Mouse (Mus musculus) inflammation-experienced regulatory T-cells, adult 16 weeks (primary cell): ENCODE data around the gene Tmem40. TPM values are rescaled to one million over a fixed set of nuclear protein-coding genes. Genes with fewer than 3 reads are reported as not detected.

Source experiments
- polyA plus RNA-seq: library from polyadenylated mRNA; unstranded; fragments of 100-300 nt; shearing (Covaris generic); gene quantifications from one replicate; pipeline ENCODE4 v1.2.1, GENCODE M21; 2017

The Tmem40 gene
- polyA plus RNA-seq = not detected

DNA sequence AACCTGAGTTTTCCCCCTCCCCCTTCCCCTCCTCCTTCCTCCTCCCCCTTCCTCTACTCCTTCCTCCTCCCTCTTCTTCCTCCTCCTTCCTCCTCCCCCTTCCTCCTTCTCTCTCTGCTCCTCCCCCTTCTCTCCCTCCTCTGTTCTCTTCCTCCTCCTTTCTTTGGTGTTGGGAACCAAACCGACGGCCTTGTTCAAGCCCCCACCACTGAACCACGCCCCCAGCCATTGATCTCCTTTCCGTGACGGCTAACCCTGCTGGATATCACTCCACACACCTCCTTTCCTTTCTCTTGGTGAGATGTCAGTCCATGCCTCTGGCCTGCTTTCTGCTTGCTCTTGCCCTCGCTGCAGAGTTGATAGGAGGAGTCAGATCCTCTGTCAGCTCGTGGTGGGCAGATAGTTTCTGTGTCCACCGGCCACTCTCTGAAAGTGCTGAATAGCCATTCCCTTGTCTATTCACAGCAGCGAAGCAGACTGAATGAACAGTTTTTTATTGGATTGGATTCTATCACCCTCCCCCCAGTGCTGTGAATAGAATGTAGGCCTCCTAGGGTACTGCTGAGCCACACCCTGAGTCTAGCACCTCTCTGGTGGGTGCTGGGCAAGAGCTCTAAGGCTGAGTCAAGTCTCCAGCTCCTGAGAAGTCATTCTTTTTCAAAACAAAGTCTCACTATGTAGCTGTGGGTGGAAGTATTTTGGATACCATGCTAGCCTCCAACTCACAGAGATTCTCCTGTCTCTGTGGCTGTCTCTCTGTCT lies at the start of gene Tmem40:
Gene Tmem40 (minus strand): TSS at position 416 of the 762 bp plus-strand sequence.

DNA sequence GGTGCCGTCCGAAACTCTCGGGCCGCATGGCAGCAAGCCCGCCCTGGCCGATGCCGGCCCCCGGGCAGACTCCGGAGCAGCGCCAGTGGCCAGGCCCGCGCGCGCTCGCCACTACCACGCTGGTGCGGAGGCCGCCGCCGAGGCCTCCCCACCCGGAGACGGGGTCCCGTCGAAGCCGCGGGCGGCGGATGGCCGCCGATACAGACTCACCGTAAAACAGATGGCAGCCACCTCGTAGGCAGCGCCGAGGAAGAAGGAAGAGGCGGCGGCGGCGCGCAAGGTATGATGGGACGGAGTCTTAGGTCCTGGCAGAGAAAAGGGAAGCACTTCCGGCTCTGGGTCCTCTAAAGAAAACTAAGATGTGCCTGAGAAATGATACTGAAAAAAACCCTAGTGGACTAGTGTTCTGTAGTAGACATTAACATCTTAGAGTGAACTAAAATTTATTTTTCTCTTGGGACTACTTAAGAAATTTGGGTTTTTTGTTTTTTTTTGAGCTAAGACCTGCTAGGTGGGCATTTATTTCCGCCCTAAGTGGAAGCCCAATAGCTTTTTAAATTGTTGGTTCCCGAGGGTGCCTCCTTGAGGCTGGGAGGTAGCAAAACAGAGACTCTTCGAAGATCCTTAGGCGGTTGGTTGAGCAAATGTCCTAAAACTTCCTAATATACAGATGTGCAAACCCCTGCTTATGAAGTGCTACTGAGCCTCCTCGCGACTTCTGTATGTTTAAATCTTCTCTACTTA lies 46.5 kb upstream of the Tmem40 start, which contains the start of gene Rpl32:
Gene Rpl32 (minus strand): TSS at position 260 of the 744 bp plus-strand sequence.

GRCm38 (mm10) chr6:115774501-115774921 lies 12.3 kb upstream of the Tmem40 start, which contains the start of gene Cand2:
Cand2 (plus strand) TSS chr6:115774538.

Other genes with a start within 250 kb of the Tmem40 start
- gene Tsen2, start 217.7 kb downstream of the Tmem40 start, polyA plus RNA-seq = 15.3 TPM
- gene Mkrn2os, start 169.8 kb downstream of the Tmem40 start, polyA plus RNA-seq = 0.50 TPM
- 42.2 TPM for gene Mkrn2, start 160.5 kb downstream of the Tmem40 start, polyA plus RNA-seq
- 151 TPM for gene Raf1, start 85.8 kb downstream of the Tmem40 start, polyA plus RNA-seq
- 12.5 TPM for gene Cand2, start 12.1 kb upstream of the Tmem40 start, polyA plus RNA-seq
- gene Rpl32, start 46.3 kb upstream of the Tmem40 start, polyA plus RNA-seq = 2,697 TPM
- 0.24 TPM for gene Efcab12, start 76.0 kb upstream of the Tmem40 start, polyA plus RNA-seq
- gene Mbd4, start 91.0 kb upstream of the Tmem40 start, polyA plus RNA-seq = 13.8 TPM
- 5.2 TPM for gene Ift122, start 91.1 kb upstream of the Tmem40 start, polyA plus RNA-seq
- not detected for gene Rho, start 169.3 kb upstream of the Tmem40 start, polyA plus RNA-seq
- gene H1foo, start 182.5 kb upstream of the Tmem40 start, polyA plus RNA-seq = not detected
- 3.2 TPM for gene Plxnd1, start 232.6 kb upstream of the Tmem40 start, polyA plus RNA-seq